Mouse (Mus musculus): ENCODE measurements at regions not wholly inside any gene's neighbourhood (a gene's known extent, or its start where the extent isn't known, plus 50 kb on each side); places are given as distances from the start of the nearest gene placed in this dataset.

- TF ChIP-seq TAL1 (IDR thresholded peaks at IDR 0.05; ENCODE audit: low read length) = no peak
- no peak for TF ChIP-seq GATA1 (IDR thresholded peaks at IDR 0.05; ENCODE audit: low read length)
Observed at GRCm38 (mm10) chr5:91751168-91751567, 211.7 kb downstream of the Rchy1 start.
